Mouse (Mus musculus) liver, embryonic 12.5 days (tissue): ENCODE results near the gene Snx11. TPM values are rescaled to one million over a fixed set of nuclear protein-coding genes. Genes with fewer than 3 reads are reported as not detected.

ENCODE experiments used
- ATAC-seq: fragments of 200-750 bp; cut with Nextera tagmentation; 2 replicates; pipeline ENCODE4 v1.8.0; 2017; ENCODE audit warnings: moderate number of reproducible peaks, mild to moderate bottlenecking, moderate library complexity
- H3K27ac ChIP-seq: fragments of 300-500 bp; sonication (generic); 2 replicates; pipeline ENCODE4 v1.5.1; 2016; ENCODE audit warnings: mild to moderate bottlenecking
- H3K27me3 ChIP-seq: fragments of 300-500 bp; sonication (generic); replicated peaks from 2 replicates; pipeline ENCODE4 v1.6.1; 2016; ENCODE audit warnings: mild to moderate bottlenecking, moderate library complexity
- H3K36me3 ChIP-seq: fragments of 300-500 bp; sonication (generic); 2 replicates; pipeline ENCODE4 v1.6.1; 2016; ENCODE audit warnings: mild to moderate bottlenecking, moderate library complexity
- H3K4me1 ChIP-seq: fragments of 300-500 bp; sonication (generic); 2 replicates; pipeline ENCODE4 v1.6.1; 2016
- H3K4me2 ChIP-seq: fragments of 300-500 bp; sonication (generic); 2 replicates; pipeline ENCODE4 v1.6.1; 2016; ENCODE audit warnings: mild to moderate bottlenecking, moderate library complexity
- H3K4me3 ChIP-seq: fragments of 300-500 bp; sonication (generic); 2 replicates; pipeline ENCODE4 v1.5.1; 2016; ENCODE audit warnings: mild to moderate bottlenecking, moderate library complexity
- H3K9ac ChIP-seq: fragments of 300-500 bp; sonication (generic); 2 replicates; pipeline ENCODE4 v1.6.1; 2016; ENCODE audit warnings: mild to moderate bottlenecking, moderate library complexity
- H3K9me3 ChIP-seq: fragments of 300-500 bp; sonication (generic); replicated peaks from 2 replicates; pipeline ENCODE4 v1.6.1; 2016; ENCODE audit warnings: mild to moderate bottlenecking, moderate library complexity
- WGBS: fragments of 180-500 bp; shearing (Covaris S2); methylation state at CpG from one replicate; pipeline ENCODE4 v1.1.7; 2016; ENCODE audit not compliant: insufficient replicate concordance; 5-methylcytosine and 5-hydroxymethylcytosine counted together
- polyA plus RNA-seq: library from polyadenylated mRNA; unstranded; fragments of >200 nt; fragmentation: Nextera tagmentation; extraction: Ambion mirVana; gene quantifications from 2 replicates; pipeline ENCODE4 v1.2.1, GENCODE M21; 2016

Gene Snx11
- polyA plus RNA-seq, 1 experiment from 2014 or later, result 14.4 TPM

DNA sequence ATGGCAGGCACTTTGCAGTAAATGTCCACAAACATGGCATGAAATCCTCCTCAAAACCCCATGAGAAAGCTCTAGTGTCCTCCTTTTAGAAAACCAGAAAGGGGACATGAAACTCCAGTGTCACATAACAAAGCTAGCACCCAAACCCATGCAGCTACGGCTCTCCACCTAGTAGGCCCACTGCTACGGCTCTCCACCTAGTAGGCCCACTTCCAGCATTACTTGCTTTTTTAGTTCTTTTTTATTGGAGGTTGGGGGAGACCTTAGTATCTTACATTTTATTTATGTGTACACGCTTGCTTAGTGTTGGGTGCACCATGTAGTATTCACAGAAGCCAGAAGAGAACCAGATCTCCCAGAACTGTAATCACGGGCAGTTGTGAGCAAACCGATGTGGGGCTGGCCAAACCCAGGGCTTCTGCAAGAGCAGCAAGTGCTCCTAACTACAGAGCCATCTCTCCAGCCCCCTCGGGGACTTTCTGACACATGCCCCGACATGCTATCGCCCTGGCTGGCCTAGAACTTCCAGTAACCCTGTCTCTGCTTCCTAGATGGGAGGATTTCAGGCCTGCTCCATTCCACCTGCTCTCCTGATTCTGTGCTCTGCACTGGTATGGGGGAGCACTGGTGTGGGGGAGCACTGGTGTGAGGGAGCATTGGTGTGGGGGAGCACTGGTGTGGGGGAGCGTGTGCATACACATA lies 5.9 kb downstream of the Snx11 start:
- peaks cover 65% of the 10 kb centered on the region for H3K36me3 ChIP-seq
- 90% methylated on average over 9 of the region's 9 CpGs for WGBS
- no peak for ATAC-seq

GRCm38 (mm10) chr11:96768240-96768639 lies 9.1 kb downstream of the Snx11 start:
- no peak overlapping the region for H3K4me2 ChIP-seq
- H3K4me3 ChIP-seq, result no peak overlapping the region
- no peak overlapping the region for H3K27ac ChIP-seq
- no peaks in the 10 kb centered on the region for H3K9me3 ChIP-seq
- peaks cover 60% of the 10 kb centered on the region for H3K36me3 ChIP-seq
- H3K4me1 ChIP-seq, result peaks cover 22% of the 10 kb centered on the region
- H3K9ac ChIP-seq, result no peak overlapping the region
- WGBS, result 66% methylated on average over 9 of the region's 9 CpGs
- no peaks in the 10 kb centered on the region for H3K27me3 ChIP-seq
- no peak for ATAC-seq

More for the DNA sequence above, 5.9 kb downstream of the Snx11 start:
- Histone ChIP-seq H3K9me3 (no peaks in the 10 kb centered on the region), H3K4me2 (no peak overlapping the region), H3K4me1 (peaks cover 5% of the 10 kb centered on the region), H3K9ac (no peak overlapping the region), H3K27ac (no peak overlapping the region), H3K27me3 (no peaks in the 10 kb centered on the region), H3K4me3 (no peak overlapping the region)

GRCm38 (mm10) chr11:96767096-96767495 lies 10.3 kb downstream of the Snx11 start:
- H3K9ac ChIP-seq, result no peak overlapping the region
- no peak overlapping the region for H3K4me2 ChIP-seq
- no peak overlapping the region for H3K27ac ChIP-seq
- WGBS, result 73% methylated on average over 7 of the region's 7 CpGs
- no peaks in the 10 kb centered on the region for H3K9me3 ChIP-seq
- no peaks in the 10 kb centered on the region for H3K27me3 ChIP-seq
- no peak overlapping the region for H3K4me3 ChIP-seq
- ATAC-seq, result no peak
- H3K36me3 ChIP-seq, result peaks cover 48% of the 10 kb centered on the region
- H3K4me1 ChIP-seq, result peaks cover 22% of the 10 kb centered on the region

DNA sequence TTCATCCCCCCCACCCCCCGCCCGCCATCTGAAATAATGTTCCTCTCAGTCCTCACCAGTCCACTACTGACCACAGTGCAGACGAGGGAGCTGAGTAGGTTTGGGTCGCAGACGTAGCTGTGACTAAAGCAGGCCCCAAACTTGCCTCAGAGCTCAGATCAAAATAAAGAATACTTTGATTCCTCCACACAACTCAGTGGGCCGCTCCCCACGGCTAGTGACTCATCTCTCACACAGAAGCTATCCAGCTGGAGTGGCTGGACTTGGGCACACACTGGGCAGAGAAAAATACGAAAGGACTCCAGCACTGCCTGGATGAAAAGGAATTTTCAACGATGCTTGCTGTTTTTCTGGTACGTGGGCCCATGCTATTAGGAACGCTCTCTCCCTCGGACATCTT lies 10.8 kb downstream of the Snx11 start:
- WGBS, result 77% methylated on average over 12 of the region's 12 CpGs
- H3K27ac ChIP-seq, result no peak overlapping the region
- ATAC-seq, result no peak
- no peak overlapping the region for H3K4me3 ChIP-seq
- peaks cover 43% of the 10 kb centered on the region for H3K36me3 ChIP-seq
- peaks cover 22% of the 10 kb centered on the region for H3K4me1 ChIP-seq
- H3K27me3 ChIP-seq, result no peaks in the 10 kb centered on the region
- no peak overlapping the region for H3K4me2 ChIP-seq
- no peak overlapping the region for H3K9ac ChIP-seq
- no peaks in the 10 kb centered on the region for H3K9me3 ChIP-seq

- Histone ChIP-seq H3K4me3 (no peak overlapping the region), H3K27ac (no peak overlapping the region), H3K9me3 (no peaks in the 10 kb centered on the region), H3K4me2 (no peak overlapping the region), H3K4me1 (peaks cover 22% of the 10 kb centered on the region), H3K9ac (no peak overlapping the region), H3K36me3 (peaks cover 34% of the 10 kb centered on the region), H3K27me3 (no peaks in the 10 kb centered on the region)
- no peak for ATAC-seq
- WGBS, result 23% methylated on average over 7 of the region's 7 CpGs
Measured at GRCm38 (mm10) chr11:96765645-96766044, 11.7 kb downstream of the Snx11 start.

- Histone ChIP-seq H3K27me3 (no peaks in the 10 kb centered on the region), H3K9me3 (no peaks in the 10 kb centered on the region), H3K9ac (no peak overlapping the region), H3K4me1 (peaks cover 22% of the 10 kb centered on the region), H3K27ac (0 out of 2 replicates have a peak overlapping the region, but pooled peaks have one; percentile 34), H3K4me3 (no peak overlapping the region), H3K36me3 (peaks cover 25% of the 10 kb centered on the region), H3K4me2 (no peak overlapping the region)
- no peak for ATAC-seq
- WGBS, result 54% methylated on average over 13 of the region's 13 CpGs
Measured at GRCm38 (mm10) chr11:96764511-96765350, 12.6 kb downstream of the Snx11 start.

GRCm38 (mm10) chr11:96762742-96763470 lies 14.5 kb downstream of the Snx11 start:
- H3K36me3 ChIP-seq, result peaks cover 6% of the 10 kb centered on the region
- H3K4me3 ChIP-seq, result no peak overlapping the region
- H3K9me3 ChIP-seq, result no peaks in the 10 kb centered on the region
- ATAC-seq, result no peak
- no peak overlapping the region for H3K9ac ChIP-seq
- no peaks in the 10 kb centered on the region for H3K27me3 ChIP-seq
- no peak overlapping the region for H3K4me2 ChIP-seq
- peaks cover 22% of the 10 kb centered on the region for H3K4me1 ChIP-seq
- 77% methylated on average over 15 of the region's 15 CpGs for WGBS
- no peak overlapping the region for H3K27ac ChIP-seq

GRCm38 (mm10) chr11:96761984-96762383 lies 15.4 kb downstream of the Snx11 start:
- no peak overlapping the region for H3K9ac ChIP-seq
- no peaks in the 10 kb centered on the region for H3K27me3 ChIP-seq
- no peak overlapping the region for H3K4me3 ChIP-seq
- H3K4me2 ChIP-seq, result no peak overlapping the region
- no peak for ATAC-seq
- H3K4me1 ChIP-seq, result peaks cover 22% of the 10 kb centered on the region
- no peak overlapping the region for H3K27ac ChIP-seq
- H3K36me3 ChIP-seq, result no peaks in the 10 kb centered on the region
- no peaks in the 10 kb centered on the region for H3K9me3 ChIP-seq
- 47% methylated on average over 7 of the region's 7 CpGs for WGBS

DNA sequence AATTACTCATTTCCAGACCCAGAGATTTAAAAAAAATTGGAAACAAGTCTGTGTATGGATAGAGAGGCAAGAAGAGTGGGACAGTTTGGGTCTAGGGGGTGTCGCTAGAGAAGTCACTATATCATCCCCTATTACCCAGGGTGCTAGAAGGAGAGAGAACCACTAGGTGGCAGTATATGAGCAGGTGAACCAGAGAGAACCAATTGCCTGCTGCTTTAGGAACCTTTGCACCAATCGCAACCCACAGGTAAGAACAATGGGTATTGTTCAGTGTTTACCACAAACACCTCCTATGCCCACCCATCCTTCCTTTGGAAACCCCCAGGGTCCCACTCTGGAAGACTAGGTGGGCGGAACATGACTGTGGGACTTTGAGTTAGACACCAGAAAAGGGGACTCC lies 17.3 kb downstream of the Snx11 start:
- Histone ChIP-seq H3K36me3 (no peaks in the 10 kb centered on the region), H3K9me3 (no peaks in the 10 kb centered on the region), H3K27ac (no peak overlapping the region), H3K4me1 (peaks cover 10% of the 10 kb centered on the region), H3K27me3 (no peaks in the 10 kb centered on the region), H3K4me3 (no peak overlapping the region), H3K4me2 (no peak overlapping the region), H3K9ac (no peak overlapping the region)
- WGBS, result 23% methylated on average over 3 of the region's 3 CpGs
- ATAC-seq, result no peak

- Histone ChIP-seq H3K27me3 (no peaks in the 10 kb centered on the region), H3K4me2 (no peak overlapping the region), H3K27ac (no peak overlapping the region), H3K9me3 (no peaks in the 10 kb centered on the region), H3K9ac (no peak overlapping the region), H3K36me3 (no peaks in the 10 kb centered on the region), H3K4me1 (no peaks in the 10 kb centered on the region), H3K4me3 (no peak overlapping the region)
- no peak for ATAC-seq
- 55% methylated on average over 5 of the region's 5 CpGs for WGBS
Measured at GRCm38 (mm10) chr11:96758402-96758801, 19.0 kb downstream of the Snx11 start.

DNA sequence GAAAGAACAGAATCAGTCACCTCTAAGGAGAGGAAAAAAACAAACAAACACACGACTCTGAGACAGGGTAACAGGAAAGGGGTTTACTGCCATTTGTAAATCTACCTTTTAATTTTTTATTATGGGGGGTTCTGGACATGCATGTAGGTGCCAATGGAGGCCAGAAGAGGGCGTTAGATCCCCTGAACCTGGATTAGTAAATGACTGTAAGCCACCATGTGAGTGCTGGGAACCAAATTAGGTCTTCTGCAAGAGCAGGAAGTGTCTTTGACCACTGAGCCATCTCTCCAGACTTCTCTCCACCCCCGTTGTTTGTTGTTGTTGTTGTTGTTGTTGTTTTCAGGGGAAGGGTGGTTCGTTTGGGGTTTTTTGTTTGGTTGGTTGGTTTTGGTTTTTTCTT lies 19.9 kb downstream of the Snx11 start:
- ATAC-seq, result no peak
- H3K4me1 ChIP-seq, result no peaks in the 10 kb centered on the region
- H3K27ac ChIP-seq, result no peak overlapping the region
- no peaks in the 10 kb centered on the region for H3K27me3 ChIP-seq
- 37% methylated on average over 4 of the region's 4 CpGs for WGBS
- H3K36me3 ChIP-seq, result no peaks in the 10 kb centered on the region
- no peak overlapping the region for H3K4me3 ChIP-seq
- no peak overlapping the region for H3K9ac ChIP-seq
- no peaks in the 10 kb centered on the region for H3K9me3 ChIP-seq
- no peak overlapping the region for H3K4me2 ChIP-seq

- Histone ChIP-seq H3K27ac (no peak overlapping the region), H3K9ac (no peak overlapping the region), H3K4me3 (no peak overlapping the region), H3K4me1 (no peaks in the 10 kb centered on the region), H3K27me3 (no peaks in the 10 kb centered on the region), H3K9me3 (no peaks in the 10 kb centered on the region), H3K36me3 (no peaks in the 10 kb centered on the region), H3K4me2 (no peak overlapping the region)
- WGBS, result 80% methylated on average over 2 of the region's 2 CpGs
- ATAC-seq, result no peak
Measured at GRCm38 (mm10) chr11:96755298-96755697, 22.1 kb downstream of the Snx11 start.
